Mouse (Mus musculus): Measurements from ENCODE around the gene Fzd7. TPM values are rescaled to one million over a fixed set of nuclear protein-coding genes. Genes with fewer than 3 reads are reported as not detected.
"Not testable (repeated sequence)": the region's sequence is repeated elsewhere in the genome, so short reads cannot be mapped to it uniquely, and the experiment has no call there.

Gene Fzd7
- polyA plus RNA-seq (2017; shearing (Covaris generic)), result under 1 TPM in 1 of 3 experiments, not detected in 2; 0.13 TPM

DNA sequence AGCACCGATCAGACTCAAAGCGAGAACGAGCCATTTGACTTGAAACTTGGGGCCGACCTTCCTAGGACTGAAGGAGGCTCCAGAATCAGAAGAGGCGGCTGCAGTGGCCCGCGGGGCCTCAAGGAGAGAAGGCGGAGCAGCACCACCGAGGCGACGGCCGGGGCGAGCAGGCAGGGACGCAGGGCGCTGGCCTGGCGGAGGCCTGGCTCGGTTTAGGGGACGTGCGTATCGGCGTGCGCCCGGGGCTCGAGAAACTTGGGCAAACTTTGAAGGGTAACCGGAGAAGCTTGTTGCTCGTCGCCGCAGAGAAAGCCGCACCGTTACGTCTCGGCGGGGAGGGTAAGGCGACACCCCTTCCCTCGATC is at the start of gene Fzd7:
Fzd7 (plus strand) TSS at position 94 of the 365 bp plus-strand sequence.
- peak; percentile 8 for ATAC-seq

GRCm38 (mm10) chr1:59433296-59433695 is 48.9 kb upstream of the Fzd7 start:
- no peak for ATAC-seq

DNA sequence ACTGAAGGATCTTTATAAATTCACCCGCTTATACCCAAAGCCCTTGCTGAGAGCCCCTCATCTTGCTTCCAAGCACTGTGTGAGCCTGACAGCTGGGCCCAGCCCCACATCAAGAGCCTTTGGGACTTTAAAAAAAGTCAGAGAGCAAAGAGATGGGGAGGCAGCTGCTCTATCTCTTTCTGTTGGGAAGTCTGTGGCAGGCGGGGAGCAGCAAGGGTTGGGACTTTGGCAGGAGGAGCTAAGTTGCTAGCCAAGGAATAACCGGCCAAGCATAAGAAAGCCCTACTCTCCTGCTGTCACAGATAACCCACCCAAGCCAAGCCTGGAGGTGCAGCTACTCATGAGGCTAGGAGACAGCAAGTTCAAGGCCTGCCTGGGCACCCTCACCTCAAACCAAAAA is 48.2 kb upstream of the Fzd7 start:
- no peak for ATAC-seq

- ATAC-seq, result no peak
Observed at GRCm38 (mm10) chr1:59435270-59435669, 47.0 kb upstream of the Fzd7 start.

- ATAC-seq, result no peak
Observed at GRCm38 (mm10) chr1:59436321-59436720, 45.9 kb upstream of the Fzd7 start.

- ATAC-seq, result no peak
Observed at GRCm38 (mm10) chr1:59437927-59438326, 44.3 kb upstream of the Fzd7 start.

GRCm38 (mm10) chr1:59438330-59438729 is 43.9 kb upstream of the Fzd7 start:
- no peak for ATAC-seq

DNA sequence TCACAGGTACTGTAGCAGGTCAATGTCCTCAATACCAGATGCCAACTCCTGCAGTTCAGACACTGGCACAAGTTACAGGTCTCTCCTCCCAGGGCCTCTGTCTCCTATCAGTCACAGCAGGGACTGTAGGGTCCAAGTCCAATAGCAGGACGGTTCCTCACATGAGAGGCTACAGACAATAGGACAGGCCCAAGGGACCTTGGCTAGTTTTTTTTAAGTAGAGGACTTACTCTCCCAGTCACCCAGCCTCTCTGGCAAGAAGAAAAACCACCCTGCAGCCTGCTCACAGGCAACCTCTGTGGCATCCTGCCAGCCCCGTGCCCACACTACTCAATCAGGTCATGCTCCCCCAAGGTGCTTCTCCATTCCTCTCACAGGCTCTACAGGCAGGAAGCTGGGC is 43.0 kb upstream of the Fzd7 start:
- no peak for ATAC-seq

GRCm38 (mm10) chr1:59439941-59440340 is 42.3 kb upstream of the Fzd7 start:
- ATAC-seq, result no peak

DNA sequence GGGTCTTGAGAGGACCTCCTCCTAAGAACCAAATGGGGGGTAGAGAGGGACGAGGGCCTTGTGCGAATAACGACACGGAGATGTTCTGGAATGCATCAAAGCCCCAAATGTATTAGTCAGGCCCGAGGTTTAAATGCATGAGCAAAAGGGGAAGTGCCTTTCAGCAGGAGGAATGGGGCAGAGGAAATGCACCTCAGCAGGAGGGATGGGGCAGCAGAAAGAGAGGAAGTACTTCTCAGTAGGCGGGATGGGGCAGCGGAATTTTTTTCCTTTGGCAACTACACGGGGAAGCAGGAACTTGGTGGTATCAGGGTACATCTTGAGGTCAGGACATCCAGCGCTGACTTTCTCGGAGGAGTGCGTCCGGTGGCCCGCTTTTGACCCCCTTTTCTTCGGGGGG is 39.5 kb upstream of the Fzd7 start:
- ATAC-seq, result not testable (repeated sequence)

DNA sequence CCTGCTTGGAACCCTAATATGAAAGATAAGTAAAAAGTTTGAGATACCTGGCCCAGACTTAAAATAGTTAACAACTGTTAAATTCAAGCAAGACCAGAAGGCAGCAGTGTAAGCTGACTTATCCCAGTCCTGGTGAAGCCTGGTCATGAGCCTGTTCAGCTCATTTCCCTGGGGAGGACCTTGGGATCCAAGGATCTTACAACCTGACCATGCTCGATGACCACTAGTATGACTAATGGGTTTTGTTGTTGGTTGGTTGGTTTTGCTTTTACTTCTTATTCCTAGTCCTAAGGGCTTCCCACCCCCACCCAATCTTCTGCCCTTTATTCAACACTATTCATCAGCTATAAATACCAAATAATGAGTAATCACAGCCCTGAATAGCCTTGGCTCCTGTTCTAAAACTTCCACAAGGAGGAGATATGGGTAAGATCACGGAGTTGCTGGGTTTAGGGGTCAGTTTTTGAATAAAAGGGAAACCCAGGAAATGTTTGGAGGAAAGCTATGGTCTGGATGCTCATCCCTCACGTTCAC is 38.0 kb upstream of the Fzd7 start:
- ATAC-seq, result no peak

DNA sequence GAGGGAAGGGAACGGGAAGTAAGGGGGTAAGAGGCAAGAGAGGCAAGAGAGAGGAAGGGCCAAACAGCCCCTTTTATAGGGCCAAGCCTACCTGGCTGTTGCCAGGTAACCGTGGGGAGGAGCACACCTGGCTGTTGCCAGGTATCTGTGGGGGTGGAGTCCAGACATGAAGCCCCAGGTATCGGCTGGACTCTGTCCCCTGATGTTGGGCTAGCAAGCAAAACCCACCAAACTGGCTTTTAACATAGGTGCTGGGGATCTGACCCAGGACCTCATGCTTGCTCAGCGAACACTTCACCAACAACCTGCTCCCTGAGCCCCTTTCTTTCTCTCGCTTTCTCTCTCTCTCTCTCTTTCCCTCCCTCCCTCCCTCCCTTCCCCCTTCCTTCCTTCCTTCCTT is 37.0 kb upstream of the Fzd7 start:
- ATAC-seq, result no peak

GRCm38 (mm10) chr1:59448497-59449270 is 33.5 kb upstream of the Fzd7 start:
- no peak for ATAC-seq

- no peak for ATAC-seq
Observed at GRCm38 (mm10) chr1:59449423-59449822, 32.8 kb upstream of the Fzd7 start.

- ATAC-seq, result no peak
Observed at GRCm38 (mm10) chr1:59450896-59451295, 31.3 kb upstream of the Fzd7 start.

DNA sequence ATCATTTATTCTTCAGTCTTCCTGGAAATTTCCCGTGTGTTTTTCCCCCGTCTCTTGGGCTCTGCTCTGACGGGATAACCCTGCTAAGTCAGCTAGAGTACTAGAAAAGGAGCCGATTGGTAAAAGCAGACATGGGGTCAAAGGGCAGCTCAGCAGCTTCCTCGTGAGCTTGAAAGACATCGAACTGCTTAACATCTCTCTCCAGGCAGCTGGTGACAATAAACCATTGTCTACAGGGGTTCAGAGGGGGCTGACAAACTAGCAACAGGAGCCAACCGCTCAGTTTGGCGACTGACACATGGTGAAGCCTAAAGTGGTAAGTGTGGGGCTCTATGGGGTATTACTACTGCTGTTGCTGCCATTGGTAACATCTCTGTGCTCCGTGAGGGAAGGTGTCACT is 30.6 kb upstream of the Fzd7 start:
- no peak for ATAC-seq

GRCm38 (mm10) chr1:59456825-59457224 is 25.4 kb upstream of the Fzd7 start:
- ATAC-seq, result no peak

- no peak for ATAC-seq
Observed at GRCm38 (mm10) chr1:59457873-59458272, 24.4 kb upstream of the Fzd7 start.

DNA sequence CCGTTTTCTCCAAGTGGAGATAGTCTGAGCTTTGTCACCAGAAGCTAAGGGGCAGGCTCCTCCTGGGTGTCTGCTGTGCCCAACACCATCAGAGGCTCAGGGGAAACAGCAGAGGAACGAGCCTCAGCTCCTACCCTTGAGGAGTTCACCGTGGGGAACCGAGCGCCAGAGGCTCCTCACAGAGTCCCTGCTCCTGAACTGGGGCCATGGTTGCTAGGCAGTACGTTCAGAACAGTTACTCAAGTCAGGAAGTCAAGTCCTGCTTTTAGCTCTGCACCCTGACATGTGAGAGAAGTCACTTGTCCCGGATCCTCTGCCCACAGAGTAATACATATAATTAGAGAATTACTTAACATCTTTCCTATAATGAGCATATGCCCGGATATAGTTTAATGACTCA is 23.3 kb upstream of the Fzd7 start:
- ATAC-seq, result no peak

DNA sequence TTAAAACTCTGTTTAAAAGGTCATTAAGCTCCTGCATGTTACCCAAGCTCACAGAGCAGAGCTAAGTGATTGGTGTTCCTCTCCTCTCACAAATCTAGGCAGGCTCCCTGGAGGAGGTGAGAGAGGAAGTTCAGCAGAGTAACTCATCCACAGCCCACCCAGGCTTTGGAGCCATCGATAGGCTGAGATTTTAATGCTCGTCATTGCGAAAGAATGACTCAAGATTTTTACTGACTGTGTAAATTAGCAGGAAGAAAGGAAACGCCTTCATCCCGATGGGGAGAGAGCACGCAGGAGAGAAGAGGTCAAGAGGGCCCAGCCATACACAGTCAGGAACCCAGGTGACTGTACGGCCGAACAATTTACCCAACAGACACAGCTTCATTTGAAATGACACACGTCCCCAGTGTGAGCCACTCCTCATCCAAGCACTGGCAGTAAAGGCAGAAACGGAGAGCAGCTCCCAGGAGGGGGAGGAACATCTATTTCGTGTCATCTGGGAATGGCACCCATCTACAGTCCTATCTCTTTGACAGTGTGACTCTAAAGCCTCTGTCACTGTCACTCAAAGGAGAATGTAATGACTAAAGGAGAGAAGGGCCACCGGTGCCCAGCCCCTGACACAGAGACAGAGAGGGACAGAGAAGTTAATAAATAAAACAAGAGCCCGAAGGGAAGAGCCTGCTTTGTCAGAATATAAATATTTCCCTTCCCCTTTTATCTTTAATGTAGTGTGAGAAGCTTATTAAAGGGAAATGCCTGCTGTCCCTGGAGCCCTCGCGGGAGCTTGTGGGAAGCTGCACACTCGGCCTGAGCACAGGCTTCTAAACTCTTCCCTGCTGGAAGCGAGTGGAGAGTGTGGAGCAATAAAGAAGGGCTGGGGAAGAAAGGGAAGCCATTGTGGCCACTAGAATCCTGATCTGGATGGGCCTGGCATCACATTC is 17.3 kb upstream of the Fzd7 start:
- ATAC-seq, result no peak

DNA sequence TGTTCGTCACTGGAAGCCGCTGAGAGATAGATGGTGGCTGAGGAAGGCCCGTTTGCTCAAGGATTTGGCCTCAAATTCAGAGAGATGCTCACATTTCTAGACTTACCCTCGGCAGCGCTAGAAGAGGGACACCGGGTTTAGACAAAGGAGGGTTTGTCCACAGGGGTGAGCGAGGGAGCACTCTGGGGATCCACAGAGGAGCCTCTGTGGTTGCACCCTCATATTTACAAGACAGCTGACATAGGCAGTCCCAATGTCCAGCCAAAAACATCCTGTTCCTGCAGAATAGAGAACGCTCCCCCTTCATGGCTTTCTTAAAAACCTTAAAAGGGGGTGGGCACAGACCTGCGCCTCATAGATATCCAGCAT is 16.6 kb upstream of the Fzd7 start:
- ATAC-seq, result no peak

DNA sequence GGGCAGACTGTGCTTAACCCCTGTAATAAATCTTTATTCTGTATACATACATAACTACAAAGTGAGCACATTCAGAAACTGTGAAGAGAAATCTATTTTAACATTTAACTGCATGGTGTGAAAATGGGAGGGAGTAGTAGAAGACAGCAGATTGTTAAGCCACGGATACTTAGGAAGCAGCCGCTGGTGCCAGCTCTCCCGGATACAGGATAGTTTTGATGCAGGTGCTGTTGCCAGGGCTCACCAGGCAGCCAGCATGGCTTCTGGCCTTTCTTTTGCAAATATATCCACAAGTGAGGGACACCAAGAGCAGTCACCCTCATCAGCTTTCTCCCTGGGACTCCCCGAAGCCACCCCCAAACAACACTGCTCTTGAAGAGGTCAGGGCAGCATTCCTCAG is 13.1 kb upstream of the Fzd7 start:
- ATAC-seq, result no peak

- no peak for ATAC-seq
Observed at GRCm38 (mm10) chr1:59470766-59471165, 11.5 kb upstream of the Fzd7 start.
